Mouse (Mus musculus): ENCODE results near the gene A930033H14Rik. TPM values are rescaled to one million over a fixed set of nuclear protein-coding genes. Genes with fewer than 3 reads are reported as not detected.

Gene A930033H14Rik
- polyA plus RNA-seq, 2 experiments: 3.2 to 4.2 TPM

DNA sequence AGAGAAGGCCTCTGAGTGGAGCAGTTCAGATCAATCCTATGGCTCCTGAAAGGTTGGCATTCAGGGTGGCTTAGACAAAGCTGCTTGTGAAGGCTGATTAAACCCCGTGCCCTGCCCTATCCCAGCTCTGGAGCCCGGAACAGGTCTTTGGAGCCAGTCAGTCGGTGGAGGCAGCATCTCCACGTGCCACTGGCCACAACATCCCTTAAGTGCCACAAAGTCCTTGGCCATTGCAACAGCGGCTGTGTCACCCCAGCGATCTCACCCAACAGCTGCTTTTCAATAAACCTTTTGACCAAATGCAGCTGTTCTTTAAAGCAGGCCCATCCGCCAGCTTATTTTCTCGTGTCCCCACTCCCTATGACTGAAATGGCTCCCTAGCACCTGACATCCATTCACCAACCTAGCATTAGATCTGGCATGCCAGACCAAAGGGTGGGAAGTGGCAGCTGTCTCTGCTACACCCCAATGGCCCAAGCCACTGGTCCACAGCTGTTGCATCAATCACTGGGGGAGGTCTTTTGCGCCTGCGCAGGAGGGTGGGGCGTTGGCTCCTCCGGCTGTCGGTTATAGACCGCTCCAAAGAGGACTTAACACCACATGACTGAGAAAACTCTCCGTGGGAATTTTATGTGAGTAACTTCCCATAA, 4.8 kb downstream of the A930033H14Rik start:
- no peak overlapping the region for H3K4me2 ChIP-seq (replicated peaks; ENCODE audit: low read depth, low read length, severe bottlenecking)
- H3K4me3 ChIP-seq (replicated peaks; ENCODE audit: low read length): no peak overlapping the region
- no peak overlapping the region for H3K27ac ChIP-seq (replicated peaks; ENCODE audit: low read depth, low read length)
- H3K9me3 ChIP-seq (ENCODE audit: control insufficient read depth, low read length): peaks cover 7% of the 10 kb centered on the region; the same call in 1 of the 2 replicates
- DNase-seq (ENCODE audit: low spot score): peak; percentile 77
- WGBS: 63% methylated on average over 15 of the region's 15 CpGs
- H3K4me1 ChIP-seq (ENCODE audit: control insufficient read depth, insufficient read depth, low read length): peaks cover 7% of the 10 kb centered on the region; the same call in 1 of the 2 replicates
- peak; percentile 72 for ATAC-seq (ENCODE audit: low FRiP score, low read depth)
- TF ChIP-seq POLR2A (IDR thresholded peaks at IDR 0.05; ENCODE audit: borderline replicate concordance, extremely low read depth, insufficient read depth, insufficient read length): no peak
- peaks cover 4% of the 10 kb centered on the region; the same call in 1 of the 2 replicates for H3K36me3 ChIP-seq (ENCODE audit: control insufficient read depth, insufficient read depth, low read length)
- H3K27me3 ChIP-seq (ENCODE audit: control insufficient read depth, insufficient read depth, low read length): no peaks in the 10 kb centered on the region
- no peak overlapping the region for H3K9ac ChIP-seq (ENCODE audit: low read depth, low read length, severe bottlenecking)

GRCm38 (mm10) chr10:69207481-69207880, 5.4 kb downstream of the A930033H14Rik start:
- no peak overlapping the region for H3K27ac ChIP-seq (replicated peaks; ENCODE audit: low read depth, low read length)
- H3K4me3 ChIP-seq (replicated peaks; ENCODE audit: low read length): no peak overlapping the region
- H3K4me1 ChIP-seq (ENCODE audit: control insufficient read depth, insufficient read depth, low read length): peaks cover 7% of the 10 kb centered on the region; the same call in 1 of the 2 replicates
- peaks cover 4% of the 10 kb centered on the region; the same call in 1 of the 2 replicates for H3K36me3 ChIP-seq (ENCODE audit: control insufficient read depth, insufficient read depth, low read length)
- DNase-seq (ENCODE audit: low spot score) (no peak), ATAC-seq (ENCODE audit: low FRiP score, low read depth) (no peak)
- no peak for TF ChIP-seq POLR2A (IDR thresholded peaks at IDR 0.05; ENCODE audit: borderline replicate concordance, extremely low read depth, insufficient read depth, insufficient read length)
- WGBS: 77% methylated on average over 7 of the region's 7 CpGs
- peaks cover 7% of the 10 kb centered on the region; the same call in 1 of the 2 replicates for H3K9me3 ChIP-seq (ENCODE audit: control insufficient read depth, low read length)
- no peak overlapping the region for H3K4me2 ChIP-seq (replicated peaks; ENCODE audit: low read depth, low read length, severe bottlenecking)
- no peak overlapping the region for H3K9ac ChIP-seq (ENCODE audit: low read depth, low read length, severe bottlenecking)
- no peaks in the 10 kb centered on the region for H3K27me3 ChIP-seq (ENCODE audit: control insufficient read depth, insufficient read depth, low read length)

GRCm38 (mm10) chr10:69206081-69206480, 6.8 kb downstream of the A930033H14Rik start:
- peaks cover 7% of the 10 kb centered on the region; the same call in 1 of the 2 replicates for H3K9me3 ChIP-seq (ENCODE audit: control insufficient read depth, low read length)
- no peak overlapping the region for H3K4me3 ChIP-seq (replicated peaks; ENCODE audit: low read length)
- H3K27ac ChIP-seq (replicated peaks; ENCODE audit: low read depth, low read length): no peak overlapping the region
- DNase-seq (ENCODE audit: low spot score) (no peak), ATAC-seq (ENCODE audit: low FRiP score, low read depth) (no peak)
- H3K36me3 ChIP-seq (ENCODE audit: control insufficient read depth, insufficient read depth, low read length): peaks cover 4% of the 10 kb centered on the region; the same call in 1 of the 2 replicates
- H3K4me2 ChIP-seq (replicated peaks; ENCODE audit: low read depth, low read length, severe bottlenecking): no peak overlapping the region
- no peak overlapping the region for H3K9ac ChIP-seq (ENCODE audit: low read depth, low read length, severe bottlenecking)
- TF ChIP-seq POLR2A (IDR thresholded peaks at IDR 0.05; ENCODE audit: borderline replicate concordance, extremely low read depth, insufficient read depth, insufficient read length): no peak
- no peaks in the 10 kb centered on the region for H3K4me1 ChIP-seq (ENCODE audit: control insufficient read depth, insufficient read depth, low read length)
- no peaks in the 10 kb centered on the region for H3K27me3 ChIP-seq (ENCODE audit: control insufficient read depth, insufficient read depth, low read length)
- 85% methylated on average over 6 of the region's 6 CpGs for WGBS

- no peaks in the 10 kb centered on the region for H3K4me1 ChIP-seq (ENCODE audit: control insufficient read depth, insufficient read depth, low read length)
- no peak for TF ChIP-seq POLR2A (IDR thresholded peaks at IDR 0.05; ENCODE audit: borderline replicate concordance, extremely low read depth, insufficient read depth, insufficient read length)
- no peaks in the 10 kb centered on the region for H3K27me3 ChIP-seq (ENCODE audit: control insufficient read depth, insufficient read depth, low read length)
- 40% methylated on average over 8 of the region's 8 CpGs for WGBS
- DNase-seq (ENCODE audit: low spot score) (no peak), ATAC-seq (ENCODE audit: low FRiP score, low read depth) (no peak)
- no peaks in the 10 kb centered on the region for H3K36me3 ChIP-seq (ENCODE audit: control insufficient read depth, insufficient read depth, low read length)
- H3K9me3 ChIP-seq (ENCODE audit: control insufficient read depth, low read length): peaks cover 7% of the 10 kb centered on the region; the same call in 1 of the 2 replicates
- H3K4me3 ChIP-seq (replicated peaks; ENCODE audit: low read length): no peak overlapping the region
- no peak overlapping the region for H3K27ac ChIP-seq (replicated peaks; ENCODE audit: low read depth, low read length)
- H3K9ac ChIP-seq (ENCODE audit: low read depth, low read length, severe bottlenecking): no peak overlapping the region
- H3K4me2 ChIP-seq (replicated peaks; ENCODE audit: low read depth, low read length, severe bottlenecking): no peak overlapping the region
Measured at GRCm38 (mm10) chr10:69204677-69205400, 8.1 kb downstream of the A930033H14Rik start.

GRCm38 (mm10) chr10:69193721-69194120, 19.2 kb downstream of the A930033H14Rik start:
- Histone ChIP-seq H3K36me3 (ENCODE audit: control insufficient read depth, insufficient read depth, low read length) (no peaks in the 10 kb centered on the region), H3K27me3 (ENCODE audit: control insufficient read depth, insufficient read depth, low read length) (no peaks in the 10 kb centered on the region), H3K9ac (ENCODE audit: low read depth, low read length, severe bottlenecking) (no peak overlapping the region), H3K27ac (replicated peaks; ENCODE audit: low read depth, low read length) (no peak overlapping the region), H3K4me3 (replicated peaks; ENCODE audit: low read length) (no peak overlapping the region), H3K9me3 (ENCODE audit: control insufficient read depth, low read length) (no peaks in the 10 kb centered on the region), H3K4me1 (ENCODE audit: control insufficient read depth, insufficient read depth, low read length) (no peaks in the 10 kb centered on the region), H3K4me2 (replicated peaks; ENCODE audit: low read depth, low read length, severe bottlenecking) (no peak overlapping the region)
- no peak for TF ChIP-seq POLR2A (IDR thresholded peaks at IDR 0.05; ENCODE audit: borderline replicate concordance, extremely low read depth, insufficient read depth, insufficient read length)
- no peak for DNase-seq (ENCODE audit: low spot score)
- ATAC-seq (ENCODE audit: low FRiP score, low read depth): no peak
- 83% methylated on average over 10 of the region's 10 CpGs for WGBS
